Mouse (Mus musculus) heart, adult 9 months (tissue): ENCODE results near the gene Wdr66.

ENCODE experiments used
- DNase-seq, 2 experiments: peaks; one replicate each; pipeline ENCODE4 v3.0.0; 2022; ENCODE audit warnings: low spot score in 2 of 2

Gene Wdr66

GRCm38 (mm10) chr5:123313851-123314380 is 62.0 kb downstream of the Wdr66 start:
- DNase-seq = no peak

DNA sequence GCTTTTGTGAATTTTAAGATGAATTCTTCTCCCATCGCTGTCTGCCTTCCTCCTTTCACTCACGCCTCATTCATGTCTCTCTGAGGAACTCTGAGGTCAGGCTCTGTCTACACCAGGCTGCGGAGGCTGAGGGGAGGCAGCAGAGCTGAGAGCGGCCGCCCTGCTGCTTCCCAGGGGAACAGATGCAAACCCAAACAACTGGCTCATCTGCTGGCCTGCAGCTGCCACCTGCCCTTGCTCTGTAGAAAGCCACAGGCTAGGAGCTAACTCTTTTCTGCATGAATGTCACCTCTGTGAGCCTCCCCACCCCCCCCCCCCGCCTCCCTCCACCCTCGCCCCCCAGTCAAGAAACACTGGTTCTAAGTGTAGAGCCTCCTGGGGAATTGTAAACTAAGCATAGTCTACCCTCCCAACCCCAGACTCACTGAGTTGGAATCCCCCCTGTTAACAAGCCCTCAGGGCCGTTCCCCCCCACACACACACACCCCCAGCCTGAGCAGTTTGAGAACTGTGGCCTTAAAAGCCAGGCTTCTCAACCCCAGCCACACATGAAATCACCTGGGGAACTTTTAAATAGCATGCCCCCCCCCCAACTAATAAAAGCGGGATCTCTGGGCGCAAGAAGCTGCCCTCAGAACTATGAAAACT is 63.4 kb downstream of the Wdr66 start:
- DNase-seq = no peak

GRCm38 (mm10) chr5:123317992-123318391 is 66.1 kb downstream of the Wdr66 start:
- DNase-seq = peak; percentile 21 to 24

- DNase-seq = no peak
These were observed 68.2 kb downstream of the Wdr66 start for GRCm38 (mm10) chr5:123320136-123320535.

DNA sequence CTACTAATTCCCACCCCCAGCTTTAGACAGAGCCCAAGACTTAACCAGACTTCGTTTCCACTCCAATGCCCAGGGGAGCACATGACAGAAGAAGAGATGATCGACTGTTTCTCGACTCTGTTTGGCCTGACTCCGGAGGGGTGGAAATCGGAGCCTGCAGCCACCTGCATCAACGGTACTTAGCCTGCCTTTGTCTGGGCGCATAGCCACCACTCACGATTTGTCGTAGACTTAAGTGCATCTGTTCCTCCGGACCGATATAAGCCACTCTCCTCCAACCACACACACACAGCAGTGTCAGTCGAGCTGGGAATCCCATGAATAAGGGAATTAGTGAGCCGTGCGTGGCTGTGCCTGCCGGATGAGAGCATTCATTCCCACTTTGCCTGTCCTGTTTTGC is 72.3 kb downstream of the Wdr66 start:
- no peak for DNase-seq

DNA sequence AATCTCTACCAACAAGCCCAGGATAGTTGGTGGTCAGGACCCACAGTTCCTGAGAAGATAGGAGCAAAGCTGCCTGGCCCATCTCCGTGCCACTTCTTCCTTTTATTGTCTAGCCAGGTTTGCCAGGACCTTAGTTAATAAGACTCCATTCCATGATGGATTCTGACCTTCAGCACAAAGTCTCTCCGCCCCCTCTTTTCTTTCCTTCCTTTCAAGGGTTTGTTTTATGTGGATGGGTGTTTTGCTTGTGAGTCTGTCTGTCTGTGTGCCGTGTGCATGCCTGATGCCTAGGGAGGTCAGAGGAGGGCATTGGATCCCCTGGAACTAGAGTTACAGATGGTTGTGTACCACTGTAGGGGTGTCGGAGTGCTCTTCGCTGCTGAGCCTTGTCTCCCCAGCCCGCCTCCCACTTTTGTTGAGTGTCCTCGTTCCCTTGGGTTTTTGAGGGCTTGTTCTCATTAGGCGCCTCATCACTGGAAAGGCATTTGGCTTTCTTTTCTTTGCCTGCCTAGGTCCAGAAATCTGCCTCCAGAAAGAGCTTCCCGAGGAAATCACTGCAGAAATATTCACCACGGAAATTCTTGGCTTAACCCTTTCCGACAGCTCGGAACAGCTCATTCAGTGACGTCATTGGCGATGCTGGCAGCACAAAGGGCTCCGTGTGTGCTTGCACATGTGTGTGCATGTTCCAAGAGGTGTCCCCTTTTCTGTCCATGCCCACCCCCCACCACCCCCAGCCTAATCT is 74.3 kb downstream of the Wdr66 start:
- DNase-seq = peak; percentile 53 to 58

- DNase-seq = peak; percentile 26 to 51
These were observed 74.8 kb downstream of the Wdr66 start for GRCm38 (mm10) chr5:123326751-123327148.

DNA sequence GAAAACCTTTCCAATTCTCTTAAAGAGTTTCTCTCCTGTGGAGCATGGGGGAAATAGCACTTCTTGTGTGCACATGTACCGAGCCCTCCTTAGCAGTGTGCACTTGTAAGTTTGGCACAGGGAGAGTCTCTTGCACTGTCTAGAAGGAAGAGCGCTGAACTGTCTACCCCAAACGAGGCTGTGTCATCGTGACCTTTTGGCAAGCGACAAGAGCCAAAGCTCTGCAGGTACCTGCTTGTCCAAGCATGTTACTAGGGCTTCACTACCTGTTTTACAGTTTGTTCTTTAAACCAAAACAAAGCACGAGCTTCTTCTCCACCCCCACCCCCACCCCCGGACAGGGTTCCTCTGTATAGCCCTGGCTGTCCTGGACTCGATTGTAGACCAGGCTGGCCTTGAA is 75.8 kb downstream of the Wdr66 start:
- DNase-seq = no peak

DNA sequence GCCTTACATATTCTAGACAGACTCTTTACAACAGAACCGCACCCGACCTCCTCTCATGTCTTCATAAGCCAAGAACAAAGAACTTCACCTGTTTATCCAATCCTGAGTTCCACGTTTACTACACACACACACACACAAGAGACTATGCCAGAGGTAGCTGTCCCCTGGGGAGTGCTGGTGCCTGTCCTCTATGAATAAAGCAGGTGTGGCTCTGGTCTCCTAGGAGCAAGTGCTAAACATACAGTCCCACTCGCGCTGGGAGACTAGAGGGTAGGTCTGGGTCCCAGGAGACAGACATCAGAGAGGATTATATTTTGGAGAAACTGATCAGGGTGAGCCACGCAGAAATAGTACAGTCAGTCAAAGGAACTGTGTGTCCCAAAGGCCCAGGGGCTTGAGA is 81.7 kb downstream of the Wdr66 start:
- DNase-seq = no peak

GRCm38 (mm10) chr5:123336205-123336961 is 84.5 kb downstream of the Wdr66 start:
- no peak for DNase-seq

- no peak for DNase-seq
These were observed 86.6 kb downstream of the Wdr66 start for GRCm38 (mm10) chr5:123338463-123338862.

- DNase-seq = peak; percentile 87 to 91
These were observed 92.1 kb downstream of the Wdr66 start, which contains the start of gene Bcl7a for GRCm38 (mm10) chr5:123343707-123344627. Gene Bcl7a, plus strand, starts transcription at chr5:123343834.

DNA sequence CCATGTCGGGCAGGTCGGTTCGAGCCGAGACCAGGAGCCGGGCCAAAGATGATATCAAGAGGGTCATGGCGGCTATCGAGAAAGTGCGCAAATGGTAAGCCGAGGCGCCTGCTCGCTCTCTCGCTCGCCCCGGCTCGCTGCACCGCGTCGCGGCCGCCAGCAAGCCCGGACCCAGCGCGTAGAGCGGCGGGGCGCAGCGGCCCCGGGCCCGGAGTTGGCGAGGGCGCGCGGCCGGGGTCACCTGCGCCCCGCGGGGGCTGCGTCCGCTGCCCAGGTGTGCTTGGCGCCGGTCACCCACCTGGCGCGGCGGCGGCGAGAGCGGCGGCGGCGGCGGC is 92.7 kb downstream of the Wdr66 start:
- DNase-seq = no peak

DNA sequence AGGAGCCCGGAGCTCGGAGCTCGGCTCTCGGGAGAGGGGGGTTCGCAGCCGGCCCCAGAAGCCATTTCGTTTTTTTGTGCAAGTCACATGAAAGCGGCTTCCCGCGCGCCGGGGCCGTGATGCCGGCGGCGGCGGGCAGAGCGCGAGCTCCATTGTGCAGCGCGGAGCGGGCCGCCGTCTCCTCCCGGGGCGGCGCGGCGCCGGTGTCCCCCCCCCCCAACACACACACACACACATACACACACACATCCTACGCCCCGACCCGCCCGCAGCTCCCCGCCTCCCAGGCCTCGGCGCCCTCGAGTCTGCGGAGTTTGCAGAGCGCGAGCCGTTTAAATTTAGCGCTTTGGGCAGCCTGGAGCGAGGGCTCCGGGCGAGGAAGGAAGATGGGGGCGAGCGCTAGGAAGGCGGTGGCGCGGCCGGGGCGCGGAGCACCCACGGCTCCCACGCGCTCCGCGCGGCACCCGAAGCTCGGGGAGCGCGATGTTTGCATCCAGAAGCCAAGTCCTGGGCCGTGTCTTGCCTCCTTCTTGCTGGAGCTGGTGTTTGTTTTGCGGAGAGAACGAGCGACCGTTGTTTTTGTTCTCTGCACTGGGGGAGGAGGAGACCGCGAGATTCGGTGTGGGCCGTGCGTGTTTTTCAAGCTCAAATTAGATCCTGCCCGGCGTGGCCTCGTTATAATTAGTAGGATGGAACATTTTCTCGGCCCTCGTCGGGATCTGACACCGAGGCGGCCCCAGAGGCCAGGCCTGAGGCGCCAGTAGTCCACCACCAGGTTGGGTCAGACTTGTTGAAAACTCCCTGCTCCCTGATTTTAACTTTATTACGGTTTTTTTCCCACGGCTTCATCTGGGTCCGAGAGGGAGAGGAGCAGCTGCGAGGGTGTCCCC is 93.3 kb downstream of the Wdr66 start:
- peak; percentile 46 to 50 for DNase-seq

- DNase-seq = peak; percentile 77 to 80
These were observed 94.2 kb downstream of the Wdr66 start for GRCm38 (mm10) chr5:123345853-123346654.

DNA sequence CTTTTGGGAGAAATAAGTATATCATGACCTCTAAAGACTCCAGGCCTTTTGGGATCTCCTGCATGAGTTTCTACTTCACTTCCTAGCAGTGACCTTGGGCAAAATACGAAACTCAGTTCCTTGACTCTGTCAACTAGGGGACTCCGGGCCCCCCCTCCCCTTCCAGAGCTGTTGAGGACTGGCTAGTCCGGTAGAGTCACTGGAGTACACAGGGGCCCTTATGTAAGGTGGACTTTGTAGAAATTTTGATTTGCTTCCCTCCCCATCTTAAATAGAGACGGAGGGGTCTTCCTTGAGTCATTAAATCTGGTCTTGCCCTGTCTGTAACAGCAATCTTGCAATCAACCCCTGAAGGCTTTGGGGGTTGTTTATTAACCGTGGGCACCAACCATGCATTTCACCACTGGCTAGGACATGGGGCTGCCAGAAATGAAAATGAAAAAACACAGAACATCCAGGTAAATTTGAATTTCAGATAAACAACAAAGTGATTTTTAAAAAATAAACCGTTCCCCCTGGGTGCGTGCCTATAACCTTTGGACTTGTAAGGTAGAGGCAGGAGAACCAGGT is 94.9 kb downstream of the Wdr66 start:
- no peak for DNase-seq

DNA sequence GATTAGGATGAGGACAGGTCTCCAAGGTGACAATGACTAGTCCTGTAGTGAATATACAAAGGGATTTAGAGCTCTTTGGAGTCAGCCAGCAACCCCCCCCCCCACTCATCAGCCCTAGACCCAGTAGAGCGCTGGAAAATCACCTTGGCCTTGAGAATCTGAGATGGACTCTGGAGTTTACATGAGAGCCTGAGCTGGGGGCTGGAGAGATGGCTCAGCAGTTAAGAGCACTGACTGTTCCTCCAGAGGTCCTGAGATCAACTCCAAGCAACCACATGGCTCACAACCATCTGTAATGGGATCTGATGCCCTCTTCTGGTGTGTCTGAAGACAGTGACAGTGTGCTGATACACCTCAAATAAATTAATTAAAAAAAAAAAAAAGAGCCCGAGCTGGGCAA is 96.1 kb downstream of the Wdr66 start:
- DNase-seq = no peak

GRCm38 (mm10) chr5:123350386-123350785 is 98.5 kb downstream of the Wdr66 start:
- DNase-seq = peak in 1 of 2 experiments; percentile 19

- no peak for DNase-seq
These were observed 104.0 kb downstream of the Wdr66 start for GRCm38 (mm10) chr5:123355918-123356317.
